Mouse (Mus musculus): ENCODE results near the gene Elp4. TPM values are rescaled to one million over a fixed set of nuclear protein-coding genes. Genes with fewer than 3 reads are reported as not detected.

Gene Elp4
- polyA plus RNA-seq, 1 experiment from 2014 or later = 11.3 TPM

- Histone ChIP-seq H3K36me3 (ENCODE audit: insufficient read depth, low read length) (no peaks in the 10 kb centered on the region), H3K4me1 (ENCODE audit: insufficient read depth, low read depth, low read length) (no peaks in the 10 kb centered on the region), H3K27me3 (replicated peaks; ENCODE audit: insufficient read depth, low read length) (0 out of 2 replicates have a peak, but pooled peaks cover 3% of the 10 kb centered on the region), H3K9me3 (ENCODE audit: low read length) (no peaks in the 10 kb centered on the region), H3K27ac (ENCODE audit: low read length) (no peak overlapping the region), H3K4me3 (ENCODE audit: low read depth, low read length) (no peak overlapping the region), H3K9ac (replicated peaks; ENCODE audit: low read depth) (no peak overlapping the region), H3K4me2 (replicated peaks; ENCODE audit: low read depth, low read length) (no peak overlapping the region)
- ATAC-seq = no peak
- WGBS = 69% methylated on average over 2 of the region's 2 CpGs
- DNase-seq (ENCODE audit: low spot score) = no peak
- no peak for TF ChIP-seq CTCF (IDR thresholded peaks at IDR 0.05)
- no peak for TF ChIP-seq EP300 (IDR thresholded peaks at IDR 0.05)
Observed at GRCm38 (mm10) chr2:105698631-105699030, 205.7 kb downstream of the Elp4 start.

- ATAC-seq = no peak
- Histone ChIP-seq H3K4me2 (replicated peaks; ENCODE audit: low read depth, low read length) (no peak overlapping the region), H3K27me3 (replicated peaks; ENCODE audit: insufficient read depth, low read length) (peaks cover 5% of the 10 kb centered on the region; the same call in 1 of the 2 replicates), H3K27ac (ENCODE audit: low read length) (no peak overlapping the region), H3K9ac (replicated peaks; ENCODE audit: low read depth) (no peak overlapping the region), H3K36me3 (ENCODE audit: insufficient read depth, low read length) (no peaks in the 10 kb centered on the region), H3K4me1 (ENCODE audit: insufficient read depth, low read depth, low read length) (no peaks in the 10 kb centered on the region), H3K4me3 (ENCODE audit: low read depth, low read length) (no peak overlapping the region), H3K9me3 (ENCODE audit: low read length) (no peaks in the 10 kb centered on the region)
- no peak for TF ChIP-seq CTCF (IDR thresholded peaks at IDR 0.05)
- no peak for TF ChIP-seq EP300 (IDR thresholded peaks at IDR 0.05)
- no peak for DNase-seq (ENCODE audit: low spot score)
- WGBS = 72% methylated on average over 5 of the region's 5 CpGs
Observed at GRCm38 (mm10) chr2:105697741-105698140, 206.6 kb downstream of the Elp4 start.

GRCm38 (mm10) chr2:105691296-105691695, 213.1 kb downstream of the Elp4 start:
- Histone ChIP-seq H3K36me3 (ENCODE audit: insufficient read depth, low read length) (no peaks in the 10 kb centered on the region), H3K4me2 (replicated peaks; ENCODE audit: low read depth, low read length) (no peak overlapping the region), H3K9me3 (ENCODE audit: low read length) (no peaks in the 10 kb centered on the region), H3K9ac (replicated peaks; ENCODE audit: low read depth) (no peak overlapping the region), H3K4me1 (ENCODE audit: insufficient read depth, low read depth, low read length) (0 out of 2 replicates have a peak, but pooled peaks cover 7% of the 10 kb centered on the region), H3K27ac (ENCODE audit: low read length) (no peak overlapping the region), H3K27me3 (replicated peaks; ENCODE audit: insufficient read depth, low read length) (peaks cover 63% of the 10 kb centered on the region), H3K4me3 (ENCODE audit: low read depth, low read length) (no peak overlapping the region)
- TF ChIP-seq CTCF (IDR thresholded peaks at IDR 0.05) (no peak), EP300 (IDR thresholded peaks at IDR 0.05) (no peak)
- no peak for ATAC-seq
- 10% methylated on average over 10 of the region's 10 CpGs for WGBS
- no peak for DNase-seq (ENCODE audit: low spot score)

- H3K4me1 ChIP-seq (ENCODE audit: insufficient read depth, low read depth, low read length) = 0 out of 2 replicates have a peak, but pooled peaks cover 7% of the 10 kb centered on the region
Observed at GRCm38 (mm10) chr2:105689771-105690639, 214.4 kb downstream of the Elp4 start.

GRCm38 (mm10) chr2:105689304-105689770, 215.0 kb downstream of the Elp4 start:
- peaks cover 76% of the 10 kb centered on the region for H3K27me3 ChIP-seq (replicated peaks; ENCODE audit: insufficient read depth, low read length)

More at GRCm38 (mm10) chr2:105689771-105690639, 214.4 kb downstream of the Elp4 start:
- H3K27ac ChIP-seq (ENCODE audit: low read length) = no peak overlapping the region
- no peaks in the 10 kb centered on the region for H3K36me3 ChIP-seq (ENCODE audit: insufficient read depth, low read length)
- no peak overlapping the region for H3K4me3 ChIP-seq (ENCODE audit: low read depth, low read length)
- no peak overlapping the region for H3K9ac ChIP-seq (replicated peaks; ENCODE audit: low read depth)
- DNase-seq (ENCODE audit: low spot score) = no peak
- TF ChIP-seq CTCF (IDR thresholded peaks at IDR 0.05) = no peak
- no peak for TF ChIP-seq EP300 (IDR thresholded peaks at IDR 0.05)
- H3K9me3 ChIP-seq (ENCODE audit: low read length) = no peaks in the 10 kb centered on the region
- ATAC-seq = no peak
- WGBS = 5% methylated on average over 28 of the region's 28 CpGs
- peaks cover 73% of the 10 kb centered on the region for H3K27me3 ChIP-seq (replicated peaks; ENCODE audit: insufficient read depth, low read length)
- H3K4me2 ChIP-seq (replicated peaks; ENCODE audit: low read depth, low read length) = no peak overlapping the region

GRCm38 (mm10) chr2:105688436-105689303, 215.7 kb downstream of the Elp4 start:
- Histone ChIP-seq H3K27me3 (replicated peaks; ENCODE audit: insufficient read depth, low read length) (peaks cover 82% of the 10 kb centered on the region), H3K27ac (ENCODE audit: low read length) (no peak overlapping the region)

More at GRCm38 (mm10) chr2:105689304-105689770, 215.0 kb downstream of the Elp4 start:
- Histone ChIP-seq H3K4me1 (ENCODE audit: insufficient read depth, low read depth, low read length) (0 out of 2 replicates have a peak, but pooled peaks cover 7% of the 10 kb centered on the region), H3K4me3 (ENCODE audit: low read depth, low read length) (no peak overlapping the region), H3K27ac (ENCODE audit: low read length) (no peak overlapping the region), H3K9me3 (ENCODE audit: low read length) (no peaks in the 10 kb centered on the region), H3K36me3 (ENCODE audit: insufficient read depth, low read length) (no peaks in the 10 kb centered on the region), H3K4me2 (replicated peaks; ENCODE audit: low read depth, low read length) (no peak overlapping the region), H3K9ac (replicated peaks; ENCODE audit: low read depth) (no peak overlapping the region)
- no peak for DNase-seq (ENCODE audit: low spot score)
- TF ChIP-seq CTCF (IDR thresholded peaks at IDR 0.05) = no peak
- no peak for TF ChIP-seq EP300 (IDR thresholded peaks at IDR 0.05)
- ATAC-seq = no peak
- WGBS = 1% methylated on average over 15 of the region's 15 CpGs

More at GRCm38 (mm10) chr2:105688436-105689303, 215.7 kb downstream of the Elp4 start:
- TF ChIP-seq CTCF (IDR thresholded peaks at IDR 0.05) (no peak), EP300 (IDR thresholded peaks at IDR 0.05) (no peak)
- Histone ChIP-seq H3K4me1 (ENCODE audit: insufficient read depth, low read depth, low read length) (0 out of 2 replicates have a peak, but pooled peaks cover 7% of the 10 kb centered on the region), H3K9ac (replicated peaks; ENCODE audit: low read depth) (no peak overlapping the region), H3K4me3 (ENCODE audit: low read depth, low read length) (peak overlapping the region; percentile 17; the same call in 1 of the 2 replicates), H3K9me3 (ENCODE audit: low read length) (no peaks in the 10 kb centered on the region), H3K4me2 (replicated peaks; ENCODE audit: low read depth, low read length) (peak overlapping the region; percentile 34), H3K36me3 (ENCODE audit: insufficient read depth, low read length) (no peaks in the 10 kb centered on the region)
- under 1% methylated on average over 25 of the region's 25 CpGs for WGBS
- ATAC-seq (no peak), DNase-seq (ENCODE audit: low spot score) (no peak)
